Comparison of ENCODE assay signal across 8 mouse cellular contexts in the genomic region with DNA sequence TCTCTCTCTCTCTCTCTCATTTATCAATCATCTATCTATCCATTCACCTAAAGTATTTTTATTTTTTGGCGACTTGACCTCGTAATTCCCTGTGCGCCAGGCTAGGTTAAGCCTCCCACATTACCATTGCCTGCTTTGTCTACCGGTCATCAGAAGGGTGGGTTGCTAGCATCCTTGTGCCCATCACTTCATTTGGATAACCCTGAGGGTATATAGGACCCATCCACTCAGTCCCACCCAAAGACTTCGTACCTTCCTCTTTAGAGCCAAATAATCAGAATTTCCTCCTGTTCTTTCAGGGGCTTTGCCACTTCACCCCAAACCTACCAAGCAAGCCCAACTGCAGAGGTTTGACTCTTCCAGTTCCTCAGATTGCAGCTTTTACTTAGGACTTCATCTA. TPM values are rescaled to one million over a fixed set of nuclear protein-coding genes. Genes with fewer than 3 reads are reported as not detected.
A peak's percentile ranks its signal among the peaks of the same experiment; 100 is the strongest.
DNase-seq lines count a peak whose midpoint lies in the region; ATAC-seq lines count a peak whose summit lies in the region.

No protein-coding gene starts in this region.

- H3K4me3 ChIP-seq in forebrain, embryonic 11.5 days (ENCODE audit: low read depth, low read length) = peak overlapping the region; percentile 76
- peak overlapping the region; percentile 90 for H3K4me3 ChIP-seq in liver, embryonic 12.5 days

- peaks cover 3% of the 10 kb centered on the region; the same call in 1 of the 2 replicates for H3K4me1 ChIP-seq in forebrain, embryonic 11.5 days (replicated peaks; ENCODE audit: control insufficient read depth, insufficient read depth, low read length)
- H3K4me1 ChIP-seq in liver, embryonic 12.5 days = peaks cover 17% of the 10 kb centered on the region

- H3K9ac ChIP-seq in forebrain, embryonic 11.5 days (ENCODE audit: low read length) = peak overlapping the region; percentile 61
- peak overlapping the region; percentile 67 for H3K9ac ChIP-seq in liver, embryonic 12.5 days

- peak overlapping the region; percentile 54 for H3K4me2 ChIP-seq in forebrain, embryonic 11.5 days (ENCODE audit: low read depth, low read length, severe bottlenecking)
- peak overlapping the region; percentile 85 for H3K4me2 ChIP-seq in liver, embryonic 12.5 days

- WGBS in forebrain, embryonic 11.5 days = 17% methylated on average over 5 of the region's 5 CpGs
- 15% methylated on average over 5 of the region's 5 CpGs for WGBS in liver, embryonic 12.5 days (ENCODE audit: insufficient replicate concordance)

- no peaks in the 10 kb centered on the region; the same call in 1 of the 2 replicates for H3K36me3 ChIP-seq in forebrain, embryonic 11.5 days (ENCODE audit: control insufficient read depth, insufficient read depth, low read length)
- H3K36me3 ChIP-seq in liver, embryonic 12.5 days = peaks cover 25% of the 10 kb centered on the region

- H3K27me3 ChIP-seq in forebrain, embryonic 11.5 days (ENCODE audit: control insufficient read depth, insufficient read depth, low read length) = no peaks in the 10 kb centered on the region
- H3K27me3 ChIP-seq in liver, embryonic 12.5 days (replicated peaks) = no peaks in the 10 kb centered on the region

- no peak overlapping the region for H3K27ac ChIP-seq in forebrain, embryonic 11.5 days (ENCODE audit: low read depth, low read length)
- H3K27ac ChIP-seq in liver, embryonic 12.5 days = peak overlapping the region; percentile 98

- DNase-seq in cerebellum, adult 9-11 months = peak; percentile 28
- no peak for DNase-seq in cerebellum, postnatal 36 days
- DNase-seq in CD4-positive helper T cell, adult 2 months (ENCODE audit: low read depth, low spot score) = peak; percentile 8
- no peak for DNase-seq in forebrain, embryonic 11.5 days (ENCODE audit: low spot score)
- DNase-seq in yolk sac, embryonic 10.5 days (ENCODE audit: low spot score) = peak; percentile 9
- DNase-seq in gastrocnemius, adult 18-20 months (ENCODE audit: low spot score) = no peak

- 0 out of 2 replicates have a peak, but pooled peaks have one; percentile 26 for ATAC-seq in forebrain, embryonic 11.5 days (replicated peaks; ENCODE audit: low FRiP score)
- no peak for ATAC-seq in liver, embryonic 12.5 days
- ATAC-seq in megakaryocyte-erythroid progenitor cell, adult 5-6 weeks (replicated peaks; ENCODE audit: low FRiP score, low TSS enrichment, poor library complexity, severe bottlenecking) = no peak

- no peaks in the 10 kb centered on the region for H3K9me3 ChIP-seq in forebrain, embryonic 11.5 days (ENCODE audit: control insufficient read depth, low read length)
- H3K9me3 ChIP-seq in liver, embryonic 12.5 days (replicated peaks) = no peaks in the 10 kb centered on the region

RNA-seq across cellular contexts. Expression of gene Tex30, which starts 0.7 kb away (rescaled TPM):
- 116 and 123 TPM in 2 replicates for polyA plus RNA-seq in forebrain, embryonic 11.5 days (2014; fragmentation: Nextera tagmentation; extraction: Ambion mirVana)
- polyA plus RNA-seq in liver, embryonic 12.5 days (2016; fragmentation: Nextera tagmentation; extraction: Ambion mirVana) = 76.5 and 83.8 TPM in 2 replicates
- 76.5 and 92.0 TPM in 2 replicates for total RNA-seq in megakaryocyte-erythroid progenitor cell, adult 5-6 weeks (2014; fragmentation: Nextera tagmentation)
- total RNA-seq in megakaryocyte-erythroid progenitor cell, adult 5-6 weeks (2017) = 115 and 118 TPM in 2 replicates
- total RNA-seq in gastrocnemius, adult 18-20 months (2021) = 1 to 10 TPM; 3.8 to 5.6 TPM

RNA-seq across cellular contexts. Expression of gene Kdelc1, which starts 15.7 kb away (rescaled TPM):
- 62.0 and 63.5 TPM in 2 replicates for polyA plus RNA-seq in forebrain, embryonic 11.5 days (2014; fragmentation: Nextera tagmentation; extraction: Ambion mirVana)
- 26.6 and 28.5 TPM in 2 replicates for polyA plus RNA-seq in liver, embryonic 12.5 days (2016; fragmentation: Nextera tagmentation; extraction: Ambion mirVana)
- total RNA-seq in megakaryocyte-erythroid progenitor cell, adult 5-6 weeks (2014; fragmentation: Nextera tagmentation) = 21.6 and 27.2 TPM in 2 replicates
- total RNA-seq in megakaryocyte-erythroid progenitor cell, adult 5-6 weeks (2017) = 20.1 and 22.8 TPM in 2 replicates
- 1 to 10 TPM; 4.0 to 4.1 TPM for total RNA-seq in gastrocnemius, adult 18-20 months (2021)

RNA-seq across cellular contexts. Expression of gene Bivm, which starts 15.8 kb away (rescaled TPM):
- 27.6 and 32.1 TPM in 2 replicates for polyA plus RNA-seq in forebrain, embryonic 11.5 days (2014; fragmentation: Nextera tagmentation; extraction: Ambion mirVana)
- polyA plus RNA-seq in liver, embryonic 12.5 days (2016; fragmentation: Nextera tagmentation; extraction: Ambion mirVana) = 6.1 and 7.5 TPM in 2 replicates
- total RNA-seq in megakaryocyte-erythroid progenitor cell, adult 5-6 weeks (2014; fragmentation: Nextera tagmentation) = 5.4 and 7.1 TPM in 2 replicates
- total RNA-seq in megakaryocyte-erythroid progenitor cell, adult 5-6 weeks (2017) = 6.7 and 11.7 TPM in 2 replicates
- 1 to 10 TPM; 7.5 to 8.1 TPM for total RNA-seq in gastrocnemius, adult 18-20 months (2021)

RNA-seq across cellular contexts. Expression of gene Gm8251, which starts 41.2 kb away (rescaled TPM):
- 0.28 TPM in 2 replicates for polyA plus RNA-seq in forebrain, embryonic 11.5 days (2014; fragmentation: Nextera tagmentation; extraction: Ambion mirVana)
- 0.20 and 0.23 TPM in 2 replicates for polyA plus RNA-seq in liver, embryonic 12.5 days (2016; fragmentation: Nextera tagmentation; extraction: Ambion mirVana)
- total RNA-seq in megakaryocyte-erythroid progenitor cell, adult 5-6 weeks (2014; fragmentation: Nextera tagmentation) = 0.72 and 0.82 TPM in 2 replicates
- total RNA-seq in megakaryocyte-erythroid progenitor cell, adult 5-6 weeks (2017) = 0.19 and 0.46 TPM in 2 replicates
- not detected for total RNA-seq in gastrocnemius, adult 18-20 months (2021)

RNA-seq across cellular contexts. Expression of gene Ercc5, which starts 44.6 kb away (rescaled TPM):
- 36.0 and 40.9 TPM in 2 replicates for polyA plus RNA-seq in forebrain, embryonic 11.5 days (2014; fragmentation: Nextera tagmentation; extraction: Ambion mirVana)
- 10.6 and 11.1 TPM in 2 replicates for polyA plus RNA-seq in liver, embryonic 12.5 days (2016; fragmentation: Nextera tagmentation; extraction: Ambion mirVana)
- 16.9 and 19.3 TPM in 2 replicates for total RNA-seq in megakaryocyte-erythroid progenitor cell, adult 5-6 weeks (2014; fragmentation: Nextera tagmentation)
- 16.0 and 18.5 TPM in 2 replicates for total RNA-seq in megakaryocyte-erythroid progenitor cell, adult 5-6 weeks (2017)
- total RNA-seq in gastrocnemius, adult 18-20 months (2021) = 10 to 100 TPM; 11.6 to 15.0 TPM

Comparison
In these comparisons a context has a peak if more than half of its experiments do, and no peak if none do; other contexts are left out.
1. DNase-seq: peak in cerebellum, adult 9-11 months (single experiment), CD4-positive helper T cell, adult 2 months (single experiment) and yolk sac, embryonic 10.5 days (single experiment); none in cerebellum, postnatal 36 days (0 of 2), forebrain, embryonic 11.5 days (single experiment) and gastrocnemius, adult 18-20 months (single experiment).
2. RNA of gene Tex30, which starts 0.7 kb away (total RNA-seq): 76.5 to 118 TPM in megakaryocyte-erythroid progenitor cell, adult 5-6 weeks; 3.8 to 5.6 TPM in gastrocnemius, adult 18-20 months; every median in the first group is over 10 times any median in the second.
3. RNA of gene Kdelc1, which starts 15.7 kb away (total RNA-seq): 20.1 to 27.2 TPM in megakaryocyte-erythroid progenitor cell, adult 5-6 weeks; 4.0 to 4.1 TPM in gastrocnemius, adult 18-20 months; every median in the first group is over 4 times any median in the second.